Mouse (Mus musculus) lung, postnatal 4 days (tissue): ENCODE measurements at regions not wholly inside any gene's neighbourhood (a gene's known extent, or its start where the extent isn't known, plus 50 kb on each side); places are given as distances from the start of the nearest gene placed in this dataset.

Source experiments
- DNase-seq, 2 experiments: peaks; one replicate each; pipeline ENCODE4 v3.0.0; 2021

- DNase-seq, result peak in 1 of 2 experiments; percentile 10
Observed at GRCm38 (mm10) chr7:54734039-54734438, 101.3 kb upstream of the Luzp2 start.

GRCm38 (mm10) chr7:54734861-54735260, 100.4 kb upstream of the Luzp2 start:
- DNase-seq, result no peak

- no peak for DNase-seq
Observed at GRCm38 (mm10) chr7:54767341-54767740, 68.0 kb upstream of the Luzp2 start.

GRCm38 (mm10) chr7:54768683-54769082, 66.6 kb upstream of the Luzp2 start:
- DNase-seq, result no peak

- DNase-seq, result no peak
Observed at GRCm38 (mm10) chr7:54781939-54782520, 53.3 kb upstream of the Luzp2 start.

GRCm38 (mm10) chr7:54782604-54783003, 52.7 kb upstream of the Luzp2 start:
- no peak for DNase-seq

- no peak for DNase-seq
Observed at GRCm38 (mm10) chr7:54783550-54784529, 51.5 kb upstream of the Luzp2 start.
